Mouse (Mus musculus) heart, adult 2 months (tissue): ENCODE measurements at regions not wholly inside any gene's neighbourhood (a gene's known extent, or its start where the extent isn't known, plus 50 kb on each side); places are given as distances from the start of the nearest gene placed in this dataset.

Experiments used
- CTCF ChIP-seq: fragments of 200-600 bp; IDR thresholded peaks from 2 replicates; pipeline ENCODE4 v1.8.1; 2022; ENCODE audit warnings: antibody characterized with exemption, mild to moderate bottlenecking, moderate library complexity
- POLR2A ChIP-seq: fragments of 200-500 bp; IDR thresholded peaks from 2 replicates; pipeline ENCODE4 v1.6.1; 2011; ENCODE audit warnings: mild to moderate bottlenecking, low read depth, low read length, control low read depth; ENCODE audit not compliant: insufficient read depth

DNA sequence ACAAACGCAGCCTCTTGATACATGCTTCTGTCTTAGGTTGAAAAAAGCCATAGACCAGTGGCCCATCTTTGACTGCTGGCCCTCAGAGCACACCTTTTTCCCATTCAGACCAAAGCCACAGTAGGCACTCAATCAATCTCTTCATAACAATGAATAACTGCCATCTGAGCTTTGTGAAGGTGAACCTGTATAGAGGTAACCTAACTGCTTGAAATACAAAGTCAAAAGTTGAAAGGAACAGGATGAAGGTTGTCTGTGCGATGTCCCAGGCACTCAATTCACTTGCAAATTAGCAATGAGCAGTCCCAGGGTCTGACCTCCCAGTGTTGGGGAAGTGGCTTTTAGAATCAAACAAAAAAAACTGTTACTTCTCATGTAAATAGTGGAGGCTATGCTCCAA lies 182.4 kb upstream of the Myo3a start:
- TF ChIP-seq CTCF (no peak), POLR2A (no peak)
